Mouse (Mus musculus) liver, embryonic 12.5 days (tissue): Measurements from ENCODE around the gene Dvl3. TPM values are rescaled to one million over a fixed set of nuclear protein-coding genes. Genes with fewer than 3 reads are reported as not detected.
A peak's percentile ranks its signal among the peaks of the same experiment; 100 is the strongest.
"Not testable (repeated sequence)": the region's sequence is repeated elsewhere in the genome, so short reads cannot be mapped to it uniquely, and the experiment has no call there.

Experiments used
- ATAC-seq: fragments of 200-750 bp; cut with Nextera tagmentation; 2 replicates; pipeline ENCODE4 v1.8.0; 2017; ENCODE audit warnings: moderate number of reproducible peaks, mild to moderate bottlenecking, moderate library complexity
- H3K27ac ChIP-seq: fragments of 300-500 bp; sonication (generic); 2 replicates; pipeline ENCODE4 v1.5.1; 2016; ENCODE audit warnings: mild to moderate bottlenecking
- H3K27me3 ChIP-seq: fragments of 300-500 bp; sonication (generic); replicated peaks from 2 replicates; pipeline ENCODE4 v1.6.1; 2016; ENCODE audit warnings: mild to moderate bottlenecking, moderate library complexity
- H3K36me3 ChIP-seq: fragments of 300-500 bp; sonication (generic); 2 replicates; pipeline ENCODE4 v1.6.1; 2016; ENCODE audit warnings: mild to moderate bottlenecking, moderate library complexity
- H3K4me1 ChIP-seq: fragments of 300-500 bp; sonication (generic); 2 replicates; pipeline ENCODE4 v1.6.1; 2016
- H3K4me2 ChIP-seq: fragments of 300-500 bp; sonication (generic); 2 replicates; pipeline ENCODE4 v1.6.1; 2016; ENCODE audit warnings: mild to moderate bottlenecking, moderate library complexity
- H3K4me3 ChIP-seq: fragments of 300-500 bp; sonication (generic); 2 replicates; pipeline ENCODE4 v1.5.1; 2016; ENCODE audit warnings: mild to moderate bottlenecking, moderate library complexity
- H3K9ac ChIP-seq: fragments of 300-500 bp; sonication (generic); 2 replicates; pipeline ENCODE4 v1.6.1; 2016; ENCODE audit warnings: mild to moderate bottlenecking, moderate library complexity
- H3K9me3 ChIP-seq: fragments of 300-500 bp; sonication (generic); replicated peaks from 2 replicates; pipeline ENCODE4 v1.6.1; 2016; ENCODE audit warnings: mild to moderate bottlenecking, moderate library complexity
- WGBS: fragments of 180-500 bp; shearing (Covaris S2); methylation state at CpG from one replicate; pipeline ENCODE4 v1.1.7; 2016; ENCODE audit not compliant: insufficient replicate concordance; 5-methylcytosine and 5-hydroxymethylcytosine counted together
- polyA plus RNA-seq: library from polyadenylated mRNA; unstranded; fragments of >200 nt; fragmentation: Nextera tagmentation; extraction: Ambion mirVana; gene quantifications from 2 replicates; pipeline ENCODE4 v1.2.1, GENCODE M21; 2016

Gene Dvl3
- polyA plus RNA-seq, 1 experiment from 2014 or later = 8.0 TPM

- WGBS = 64% methylated on average over 2 of the region's 2 CpGs
Measured at GRCm38 (mm10) chr16:20481746-20482145, 35.0 kb upstream of the Dvl3 start.

DNA sequence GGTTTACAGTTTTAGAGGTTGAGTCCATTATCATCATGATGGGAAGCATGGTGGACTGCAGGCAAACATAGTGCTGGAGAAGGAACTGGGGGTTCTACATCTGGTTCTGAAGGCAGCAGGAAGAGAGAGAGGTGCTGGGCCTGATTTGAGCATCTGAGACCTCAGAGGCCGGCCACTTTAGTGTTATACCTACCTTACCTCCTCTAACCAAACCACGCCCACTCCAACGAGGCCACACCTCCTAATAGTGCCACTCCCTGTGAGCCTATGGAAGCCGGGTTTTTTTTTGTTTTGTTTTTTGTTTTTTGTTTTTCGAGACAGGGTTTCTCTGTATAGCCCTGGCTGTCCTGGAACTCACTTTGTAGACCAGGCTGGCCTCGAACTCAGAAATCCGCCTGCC lies 33.1 kb upstream of the Dvl3 start:
- ATAC-seq, H3K4me2 ChIP-seq, H3K27ac ChIP-seq, H3K4me3 ChIP-seq, H3K4me1 ChIP-seq, H3K27me3 ChIP-seq, H3K9me3 ChIP-seq, H3K9ac ChIP-seq, H3K36me3 ChIP-seq: not testable (repeated sequence)
- 66% methylated on average over 7 of the region's 7 CpGs for WGBS

More at GRCm38 (mm10) chr16:20481746-20482145, 35.0 kb upstream of the Dvl3 start:
- H3K27ac ChIP-seq = no peak overlapping the region
- H3K4me3 ChIP-seq = no peak overlapping the region
- no peaks in the 10 kb centered on the region for H3K27me3 ChIP-seq
- no peaks in the 10 kb centered on the region for H3K36me3 ChIP-seq
- H3K4me1 ChIP-seq = no peaks in the 10 kb centered on the region; the same call in 1 of the 2 replicates
- no peak overlapping the region for H3K4me2 ChIP-seq
- no peaks in the 10 kb centered on the region for H3K9me3 ChIP-seq
- no peak for ATAC-seq
- H3K9ac ChIP-seq = no peak overlapping the region

- H3K9me3 ChIP-seq = no peaks in the 10 kb centered on the region
- H3K9ac ChIP-seq = no peak overlapping the region
- no peak overlapping the region for H3K4me2 ChIP-seq
- no peak overlapping the region for H3K27ac ChIP-seq
- no peaks in the 10 kb centered on the region for H3K36me3 ChIP-seq
- H3K4me3 ChIP-seq = no peak overlapping the region
- no peaks in the 10 kb centered on the region for H3K4me1 ChIP-seq
- WGBS = 46% methylated on average over 4 of the region's 4 CpGs
- ATAC-seq = no peak
- H3K27me3 ChIP-seq = no peaks in the 10 kb centered on the region
Measured at GRCm38 (mm10) chr16:20485061-20485460, 31.7 kb upstream of the Dvl3 start.

DNA sequence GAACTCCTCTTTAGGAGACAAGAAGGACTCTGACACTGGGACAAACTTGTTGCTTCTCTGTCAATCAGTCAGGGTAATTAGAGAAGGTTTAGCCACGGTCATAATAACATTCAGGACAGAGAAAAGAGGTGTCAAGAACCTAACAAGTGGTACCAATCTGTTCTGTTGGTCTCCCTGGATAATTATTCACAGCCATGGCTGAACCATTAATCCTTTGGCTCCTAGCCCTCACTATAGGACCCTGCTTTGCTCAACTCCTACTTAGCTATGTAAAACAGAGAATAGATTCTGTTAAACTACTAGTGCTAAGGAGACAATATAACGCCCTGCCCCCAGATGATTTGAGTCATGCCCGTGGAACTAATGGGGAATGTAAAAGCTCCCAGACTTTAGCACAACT lies 30.7 kb upstream of the Dvl3 start:
- no peak for ATAC-seq
- Histone ChIP-seq H3K9me3 (no peaks in the 10 kb centered on the region), H3K4me3 (no peak overlapping the region), H3K4me1 (no peaks in the 10 kb centered on the region), H3K36me3 (no peaks in the 10 kb centered on the region), H3K9ac (no peak overlapping the region), H3K27me3 (no peaks in the 10 kb centered on the region), H3K4me2 (no peak overlapping the region), H3K27ac (no peak overlapping the region)
- 47% methylated on average over 3 of the region's 3 CpGs for WGBS

DNA sequence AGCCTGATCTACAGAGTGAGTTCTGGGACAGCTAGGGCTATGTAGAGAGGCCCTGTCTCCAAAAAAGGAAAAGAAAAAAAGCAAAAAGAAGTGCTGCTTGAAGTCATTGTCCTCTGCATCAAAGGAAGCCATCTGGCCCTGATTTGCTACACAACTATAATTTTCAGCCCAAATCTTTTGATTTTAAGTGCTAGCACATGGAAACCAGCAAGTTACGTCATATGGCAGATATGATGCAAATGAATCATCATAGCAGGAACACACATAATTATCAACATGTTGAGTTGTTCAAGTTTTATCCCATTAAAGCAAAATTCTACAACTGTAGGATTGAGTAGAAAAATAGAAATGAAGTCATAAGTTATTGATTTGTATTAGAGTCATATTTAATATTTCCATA lies 28.6 kb upstream of the Dvl3 start:
- ATAC-seq = no peak
- H3K9me3 ChIP-seq = no peaks in the 10 kb centered on the region
- H3K9ac ChIP-seq = no peak overlapping the region
- H3K36me3 ChIP-seq = no peaks in the 10 kb centered on the region
- no peak overlapping the region for H3K27ac ChIP-seq
- no peaks in the 10 kb centered on the region for H3K27me3 ChIP-seq
- WGBS = 67% methylated on average over 1 of the region's 1 CpGs
- H3K4me2 ChIP-seq = no peak overlapping the region
- H3K4me3 ChIP-seq = no peak overlapping the region
- no peaks in the 10 kb centered on the region for H3K4me1 ChIP-seq

DNA sequence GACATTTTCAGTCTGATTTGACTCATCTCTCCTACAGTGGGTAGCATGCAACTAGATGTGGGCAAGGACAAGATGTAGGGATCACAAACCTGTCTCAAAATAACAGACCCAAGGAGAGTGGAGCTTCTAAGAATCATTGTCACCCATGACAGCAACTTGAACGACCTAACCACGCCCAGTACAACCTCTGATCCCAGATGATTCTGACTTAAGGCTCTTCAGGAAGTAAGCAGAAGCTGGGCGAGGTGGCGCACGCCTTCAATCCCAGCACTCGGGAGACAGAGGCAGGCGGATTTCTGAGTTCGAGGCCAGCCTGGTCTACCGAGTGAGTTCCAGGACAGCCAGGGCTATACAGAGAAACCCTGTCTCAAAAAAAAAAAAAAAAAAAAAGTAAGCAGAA lies 28.0 kb upstream of the Dvl3 start:
- H3K4me1 ChIP-seq, H3K4me3 ChIP-seq, H3K9ac ChIP-seq, H3K27ac ChIP-seq, H3K27me3 ChIP-seq, H3K9me3 ChIP-seq, H3K36me3 ChIP-seq, H3K4me2 ChIP-seq, ATAC-seq: not testable (repeated sequence)
- WGBS = 62% methylated on average over 9 of the region's 9 CpGs

DNA sequence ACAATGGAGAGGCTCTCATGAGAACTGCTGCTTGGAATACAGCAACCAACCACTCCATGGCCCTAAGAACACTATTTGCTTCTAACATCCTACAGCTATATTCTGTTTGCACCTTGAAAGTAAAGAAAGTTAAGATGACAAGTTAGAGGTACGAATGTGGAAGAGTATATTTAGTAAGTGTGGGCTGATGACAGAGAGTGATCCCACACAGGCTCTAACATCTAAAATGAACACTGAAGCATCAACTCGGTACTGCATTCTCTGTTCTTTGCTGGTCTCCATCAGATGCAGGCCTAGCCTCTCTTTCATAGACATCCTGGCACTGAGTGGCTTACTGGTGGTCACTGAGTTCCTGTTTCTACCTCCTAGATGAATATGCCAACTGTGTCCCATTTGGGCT lies 27.5 kb upstream of the Dvl3 start:
- Histone ChIP-seq H3K9ac (no peak overlapping the region), H3K4me2 (no peak overlapping the region), H3K36me3 (no peaks in the 10 kb centered on the region), H3K4me3 (no peak overlapping the region), H3K4me1 (no peaks in the 10 kb centered on the region), H3K9me3 (no peaks in the 10 kb centered on the region), H3K27me3 (no peaks in the 10 kb centered on the region), H3K27ac (no peak overlapping the region)
- ATAC-seq = no peak
- WGBS = 77% methylated on average over 2 of the region's 2 CpGs

DNA sequence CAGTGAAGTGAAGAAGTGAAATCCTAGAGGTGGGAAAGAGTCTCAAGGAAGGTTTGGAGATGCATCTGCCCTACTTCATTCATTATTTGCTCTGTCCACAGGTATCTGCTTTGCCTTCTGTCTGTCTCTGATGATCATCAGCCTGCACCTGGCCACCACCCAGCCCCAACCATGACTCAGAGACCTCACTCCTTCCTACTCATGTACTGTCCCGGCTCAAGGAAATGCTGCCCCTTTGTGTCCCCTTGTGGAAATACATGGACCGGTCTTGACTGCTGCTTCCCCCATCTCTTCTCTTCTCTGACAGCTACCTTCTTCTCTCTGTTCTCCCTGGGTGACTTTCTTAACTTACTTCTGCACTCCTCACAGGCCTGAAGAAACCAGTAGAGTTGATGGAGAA lies 26.2 kb upstream of the Dvl3 start:
- Histone ChIP-seq H3K4me1 (no peaks in the 10 kb centered on the region), H3K4me3 (no peak overlapping the region), H3K9me3 (no peaks in the 10 kb centered on the region), H3K27ac (no peak overlapping the region), H3K36me3 (no peaks in the 10 kb centered on the region), H3K9ac (no peak overlapping the region), H3K27me3 (no peaks in the 10 kb centered on the region), H3K4me2 (no peak overlapping the region)
- ATAC-seq = peak; percentile 54
- WGBS = 39% methylated on average over 2 of the region's 2 CpGs

- Histone ChIP-seq H3K4me2 (no peak overlapping the region), H3K27ac (no peak overlapping the region), H3K9ac (no peak overlapping the region), H3K4me3 (no peak overlapping the region), H3K36me3 (no peaks in the 10 kb centered on the region), H3K4me1 (no peaks in the 10 kb centered on the region), H3K27me3 (no peaks in the 10 kb centered on the region), H3K9me3 (no peaks in the 10 kb centered on the region)
- WGBS = 60% methylated on average over 2 of the region's 2 CpGs
- no peak for ATAC-seq
Measured at GRCm38 (mm10) chr16:20491301-20491700, 25.5 kb upstream of the Dvl3 start.

DNA sequence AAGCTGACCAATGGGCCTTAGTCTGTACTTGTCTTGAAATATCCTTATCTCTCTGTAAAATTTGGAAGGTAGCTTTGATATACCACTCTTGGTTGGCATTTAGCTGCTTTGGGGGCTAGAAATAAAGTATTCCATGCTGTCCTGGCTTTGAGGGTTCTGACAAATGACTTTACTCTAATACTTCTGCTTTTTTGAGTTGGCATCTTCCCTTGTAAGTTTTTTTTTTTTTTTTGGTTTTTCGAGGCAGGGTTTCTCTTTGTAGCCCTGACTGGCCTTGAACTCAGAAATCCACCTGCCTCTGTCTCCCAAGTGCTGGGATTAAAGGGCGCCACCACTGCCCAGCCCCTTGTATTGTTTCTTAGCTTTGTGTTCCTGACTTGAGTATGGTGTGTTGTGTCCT lies 23.3 kb upstream of the Dvl3 start:
- Histone ChIP-seq H3K4me1 (peaks cover 7% of the 10 kb centered on the region), H3K9me3 (no peaks in the 10 kb centered on the region), H3K27ac (no peak overlapping the region), H3K27me3 (no peaks in the 10 kb centered on the region), H3K36me3 (no peaks in the 10 kb centered on the region), H3K9ac (no peak overlapping the region), H3K4me2 (no peak overlapping the region), H3K4me3 (no peak overlapping the region)
- no peak for ATAC-seq
- WGBS = 53% methylated on average over 2 of the region's 2 CpGs

GRCm38 (mm10) chr16:20496671-20497600 lies 19.8 kb upstream of the Dvl3 start:
- Histone ChIP-seq H3K27ac (0 out of 2 replicates have a peak overlapping the region, but pooled peaks have one; percentile 2), H3K4me3 (peak overlapping the region; percentile 43), H3K27me3 (no peaks in the 10 kb centered on the region), H3K4me1 (peaks cover 18% of the 10 kb centered on the region), H3K9ac (peak overlapping the region; percentile 56), H3K36me3 (peaks cover 18% of the 10 kb centered on the region), H3K9me3 (no peaks in the 10 kb centered on the region), H3K4me2 (peak overlapping the region; percentile 64)
- WGBS = 19% methylated on average over 25 of the region's 25 CpGs
- ATAC-seq = no peak

- 15% methylated on average over 16 of the region's 16 CpGs for WGBS
- peaks cover 18% of the 10 kb centered on the region for H3K4me1 ChIP-seq
- peak overlapping the region; percentile 81 for H3K4me2 ChIP-seq
- peak overlapping the region; percentile 57; the same call in 1 of the 2 replicates for H3K27ac ChIP-seq
- H3K4me3 ChIP-seq = peak overlapping the region; percentile 87
- ATAC-seq = no peak
- peak overlapping the region; percentile 87 for H3K9ac ChIP-seq
- peaks cover 30% of the 10 kb centered on the region for H3K36me3 ChIP-seq
- H3K27me3 ChIP-seq = no peaks in the 10 kb centered on the region
- no peaks in the 10 kb centered on the region for H3K9me3 ChIP-seq
Measured at GRCm38 (mm10) chr16:20497980-20498676, 18.7 kb upstream of the Dvl3 start.
